Mouse (Mus musculus) neural tube, embryonic 13.5 days (tissue): ENCODE results near the gene Iglon5. TPM values are rescaled to one million over a fixed set of nuclear protein-coding genes. Genes with fewer than 3 reads are reported as not detected.

Experiments used
- ATAC-seq: fragments of 200-750 bp; cut with Nextera tagmentation; 2 replicates; pipeline ENCODE4 v1.8.0; 2017; ENCODE audit warnings: low read depth, mild to moderate bottlenecking, moderate TSS enrichment, moderate library complexity
- H3K27ac ChIP-seq: fragments of 300-500 bp; sonication (generic); replicated peaks from 2 replicates; pipeline ENCODE4 v1.5.1; 2015; ENCODE audit warnings: moderate library complexity, mild to moderate bottlenecking, inconsistent platforms
- H3K27me3 ChIP-seq: fragments of 300-500 bp; sonication (generic); 2 replicates; pipeline ENCODE4 v1.6.1; 2015; ENCODE audit warnings: mild to moderate bottlenecking, inconsistent platforms
- H3K36me3 ChIP-seq: fragments of 300-500 bp; sonication (generic); 2 replicates; pipeline ENCODE4 v1.6.1; 2015; ENCODE audit warnings: mild to moderate bottlenecking, inconsistent platforms
- H3K4me1 ChIP-seq: fragments of 300-500 bp; sonication (generic); replicated peaks from 2 replicates; pipeline ENCODE4 v1.6.1; 2015; ENCODE audit warnings: inconsistent platforms
- H3K4me2 ChIP-seq: fragments of 300-500 bp; sonication (generic); 2 replicates; pipeline ENCODE4 v1.6.1; 2015; ENCODE audit warnings: inconsistent platforms, mild to moderate bottlenecking, moderate library complexity
- H3K4me3 ChIP-seq: fragments of 300-500 bp; sonication (generic); 2 replicates; pipeline ENCODE4 v1.5.1; 2015; ENCODE audit warnings: mild to moderate bottlenecking, inconsistent platforms
- H3K9ac ChIP-seq: fragments of 300-500 bp; sonication (generic); 2 replicates; pipeline ENCODE4 v1.6.1; 2015; ENCODE audit warnings: moderate library complexity, mild to moderate bottlenecking, inconsistent platforms
- H3K9me3 ChIP-seq: fragments of 300-500 bp; sonication (generic); 2 replicates; pipeline ENCODE4 v1.6.1; 2016; ENCODE audit warnings: inconsistent platforms
- WGBS: fragments of 180-500 bp; shearing (Covaris S2); methylation state at CpG from one replicate; pipeline ENCODE4 v1.1.7; 2015; 5-methylcytosine and 5-hydroxymethylcytosine counted together
- polyA plus RNA-seq: library from polyadenylated mRNA; unstranded; fragments of >200 nt; fragmentation: Nextera tagmentation; extraction: Ambion mirVana; gene quantifications from 2 replicates; pipeline ENCODE4 v1.2.1, GENCODE M21; 2015

The Iglon5 gene
- polyA plus RNA-seq, 1 experiment from 2014 or later: 8.6 TPM

GRCm38 (mm10) chr7:43490182-43490584, 308 bp upstream of the Iglon5 start:
- peak overlapping the region; percentile 61 for H3K4me2 ChIP-seq
- WGBS: 0% methylated on average over 8 of the region's 13 CpGs
- H3K36me3 ChIP-seq: no peaks in the 10 kb centered on the region
- peak overlapping the region; percentile 72 for H3K4me3 ChIP-seq
- H3K4me1 ChIP-seq: peaks cover 19% of the 10 kb centered on the region
- H3K27ac ChIP-seq: peak overlapping the region; percentile 88
- ATAC-seq: peak; percentile 86
- H3K9me3 ChIP-seq: no peaks in the 10 kb centered on the region
- peak overlapping the region; percentile 94 for H3K9ac ChIP-seq
- peaks cover 19% of the 10 kb centered on the region for H3K27me3 ChIP-seq

DNA sequence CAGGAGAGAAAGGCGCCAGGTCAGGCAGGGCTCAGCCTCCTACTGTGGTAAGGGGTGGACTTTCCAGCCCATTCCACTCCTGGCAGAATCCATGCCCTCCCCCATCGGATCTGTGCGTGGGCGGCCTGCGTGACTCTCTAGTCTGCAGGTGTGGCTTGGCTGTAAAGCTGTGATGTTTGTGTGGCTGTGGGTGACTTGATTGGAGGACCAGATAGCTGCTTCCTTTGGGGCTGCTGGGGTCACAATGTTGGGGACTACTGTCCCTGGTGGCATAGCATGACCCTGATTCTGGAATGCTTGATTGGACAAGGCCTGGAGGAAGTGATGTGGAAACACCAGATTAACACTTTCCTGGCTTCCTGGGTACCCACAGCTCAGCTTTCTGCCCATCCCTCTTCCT, 1.2 kb downstream of the Iglon5 start:
- Histone ChIP-seq H3K9ac (peak overlapping the region; percentile 94), H3K27ac (peak overlapping the region; percentile 49; the same call in 1 of the 2 replicates), H3K4me3 (peak overlapping the region; percentile 72), H3K27me3 (peaks cover 11% of the 10 kb centered on the region; the same call in 1 of the 2 replicates), H3K4me1 (peaks cover 18% of the 10 kb centered on the region), H3K9me3 (no peaks in the 10 kb centered on the region), H3K36me3 (no peaks in the 10 kb centered on the region), H3K4me2 (peak overlapping the region; percentile 61)
- no peak for ATAC-seq
- WGBS: 44% methylated on average over 5 of the region's 5 CpGs

DNA sequence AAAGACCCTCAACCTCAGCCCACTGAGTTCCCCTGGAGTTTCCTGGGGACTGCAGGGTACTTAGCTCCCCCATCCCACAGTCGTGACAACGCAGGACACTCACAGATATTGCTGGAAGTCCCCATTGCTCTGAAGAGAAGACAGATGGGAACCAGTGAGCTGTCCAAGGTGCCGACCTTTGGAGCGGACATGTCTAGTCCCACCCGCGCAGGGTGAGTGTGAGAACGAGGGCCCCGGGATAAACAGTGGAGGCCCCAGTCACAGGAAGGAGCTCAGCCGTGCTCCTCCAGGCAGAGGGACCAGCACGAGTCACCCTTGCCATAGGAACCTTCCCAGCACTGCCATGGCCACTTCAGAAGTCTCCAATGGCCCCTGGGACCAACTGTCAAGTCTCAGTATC, 6.6 kb downstream of the Iglon5 start:
- no peak overlapping the region for H3K4me2 ChIP-seq
- H3K27ac ChIP-seq: no peak overlapping the region
- no peak overlapping the region for H3K9ac ChIP-seq
- H3K27me3 ChIP-seq: peaks cover 21% of the 10 kb centered on the region
- no peaks in the 10 kb centered on the region for H3K9me3 ChIP-seq
- H3K4me3 ChIP-seq: no peak overlapping the region
- no peak for ATAC-seq
- H3K4me1 ChIP-seq: peaks cover 37% of the 10 kb centered on the region
- 23% methylated on average over 10 of the region's 10 CpGs for WGBS
- peaks cover 8% of the 10 kb centered on the region for H3K36me3 ChIP-seq

- 30% methylated on average over 8 of the region's 8 CpGs for WGBS
- peaks cover 31% of the 10 kb centered on the region for H3K27me3 ChIP-seq
- H3K4me3 ChIP-seq: no peak overlapping the region
- peaks cover 34% of the 10 kb centered on the region for H3K4me1 ChIP-seq
- peak; percentile 80 for ATAC-seq
- H3K4me2 ChIP-seq: no peak overlapping the region
- no peaks in the 10 kb centered on the region for H3K9me3 ChIP-seq
- H3K27ac ChIP-seq: no peak overlapping the region
- peaks cover 15% of the 10 kb centered on the region for H3K36me3 ChIP-seq
- H3K9ac ChIP-seq: no peak overlapping the region
Measured at GRCm38 (mm10) chr7:43482090-43482716, 7.7 kb downstream of the Iglon5 start.

GRCm38 (mm10) chr7:43481191-43481590, 8.7 kb downstream of the Iglon5 start:
- WGBS: 73% methylated on average over 3 of the region's 3 CpGs
- Histone ChIP-seq H3K9ac (no peak overlapping the region), H3K9me3 (no peaks in the 10 kb centered on the region), H3K4me2 (no peak overlapping the region), H3K36me3 (peaks cover 19% of the 10 kb centered on the region), H3K27ac (no peak overlapping the region), H3K27me3 (peaks cover 41% of the 10 kb centered on the region), H3K4me3 (no peak overlapping the region), H3K4me1 (peaks cover 40% of the 10 kb centered on the region)
- no peak for ATAC-seq

GRCm38 (mm10) chr7:43476376-43476775, 13.5 kb downstream of the Iglon5 start:
- no peak for ATAC-seq
- 4% methylated on average over 13 of the region's 13 CpGs for WGBS

DNA sequence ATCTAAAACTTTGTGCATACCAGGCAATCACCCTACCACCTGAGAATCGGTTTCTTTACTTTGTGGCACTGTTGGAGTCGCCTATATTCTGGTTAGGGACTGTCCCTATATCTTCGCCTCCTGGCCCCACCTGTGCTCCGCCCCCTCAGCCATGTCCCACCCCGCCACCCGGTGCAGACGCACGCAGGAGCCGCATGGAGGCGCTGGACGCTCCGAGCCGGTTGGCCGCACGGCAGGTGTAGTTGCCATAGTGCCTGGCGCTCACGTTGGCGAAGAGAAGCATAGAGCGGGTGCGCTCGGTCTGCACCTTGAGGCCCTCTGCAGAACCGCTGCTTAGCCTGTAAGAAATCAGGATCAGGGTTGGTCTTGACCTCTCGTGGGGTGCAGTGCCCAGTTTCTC, 14.2 kb downstream of the Iglon5 start:
- Histone ChIP-seq H3K27ac (no peak overlapping the region), H3K27me3 (peaks cover 55% of the 10 kb centered on the region), H3K4me3 (no peak overlapping the region), H3K36me3 (peaks cover 44% of the 10 kb centered on the region), H3K9ac (no peak overlapping the region), H3K4me1 (peaks cover 12% of the 10 kb centered on the region), H3K4me2 (no peak overlapping the region), H3K9me3 (no peaks in the 10 kb centered on the region)
- 6% methylated on average over 23 of the region's 23 CpGs for WGBS
- no peak for ATAC-seq

More at GRCm38 (mm10) chr7:43476376-43476775, 13.5 kb downstream of the Iglon5 start:
- Histone ChIP-seq H3K9me3 (no peaks in the 10 kb centered on the region), H3K4me3 (no peak overlapping the region), H3K9ac (no peak overlapping the region), H3K27me3 (peaks cover 60% of the 10 kb centered on the region), H3K27ac (no peak overlapping the region), H3K4me1 (peaks cover 18% of the 10 kb centered on the region), H3K4me2 (no peak overlapping the region), H3K36me3 (peaks cover 44% of the 10 kb centered on the region)

DNA sequence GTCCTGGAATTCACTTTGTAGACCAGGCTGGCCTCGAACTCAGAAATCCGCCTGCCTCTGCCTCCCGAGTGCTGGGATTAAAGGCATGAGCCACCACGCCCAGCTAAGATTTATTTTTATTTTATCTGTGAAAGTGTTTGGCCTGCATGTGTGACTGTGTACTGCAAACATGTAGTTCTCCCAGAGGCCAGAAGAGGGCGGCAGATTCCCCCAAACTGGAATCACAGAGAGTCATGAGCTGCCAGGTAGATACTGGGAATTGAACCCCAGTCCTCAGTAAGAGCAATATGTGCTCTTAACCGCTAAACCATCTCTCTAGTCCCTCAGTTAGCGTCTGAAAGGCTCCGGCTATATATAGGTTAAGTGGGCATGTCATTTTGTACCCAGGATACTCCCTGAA, 19.5 kb downstream of the Iglon5 start:
- Histone ChIP-seq H3K9me3 (no peaks in the 10 kb centered on the region), H3K4me2 (no peak overlapping the region), H3K4me1 (peaks cover 15% of the 10 kb centered on the region), H3K36me3 (peaks cover 18% of the 10 kb centered on the region; the same call in 1 of the 2 replicates), H3K4me3 (no peak overlapping the region), H3K9ac (no peak overlapping the region), H3K27ac (no peak overlapping the region), H3K27me3 (peaks cover 36% of the 10 kb centered on the region)
- ATAC-seq: no peak
- WGBS: 33% methylated on average over 8 of the region's 8 CpGs

- 1% methylated on average over 33 of the region's 33 CpGs for WGBS
- ATAC-seq: peak; percentile 60
- Histone ChIP-seq H3K36me3 (no peaks in the 10 kb centered on the region), H3K4me3 (peak overlapping the region; percentile 44), H3K27ac (peak overlapping the region; percentile 9; the same call in 1 of the 2 replicates), H3K4me1 (peaks cover 23% of the 10 kb centered on the region), H3K4me2 (peak overlapping the region; percentile 81), H3K27me3 (peaks cover 58% of the 10 kb centered on the region), H3K9ac (peak overlapping the region; percentile 68), H3K9me3 (no peaks in the 10 kb centered on the region)
Measured at GRCm38 (mm10) chr7:43466099-43466694, 23.7 kb downstream of the Iglon5 start.

GRCm38 (mm10) chr7:43465344-43466098, 24.4 kb downstream of the Iglon5 start:
- H3K4me1 ChIP-seq: peaks cover 23% of the 10 kb centered on the region
- peak; percentile 83 for ATAC-seq
- peaks cover 58% of the 10 kb centered on the region for H3K27me3 ChIP-seq
- H3K4me3 ChIP-seq: peak overlapping the region; percentile 44
- 0 out of 2 replicates have a peak overlapping the region, but pooled peaks have one; percentile 9 for H3K27ac ChIP-seq
- H3K36me3 ChIP-seq: no peaks in the 10 kb centered on the region
- no peaks in the 10 kb centered on the region for H3K9me3 ChIP-seq
- under 1% methylated on average over 33 of the region's 33 CpGs for WGBS
- peak overlapping the region; percentile 68 for H3K9ac ChIP-seq
- peak overlapping the region; percentile 81 for H3K4me2 ChIP-seq

DNA sequence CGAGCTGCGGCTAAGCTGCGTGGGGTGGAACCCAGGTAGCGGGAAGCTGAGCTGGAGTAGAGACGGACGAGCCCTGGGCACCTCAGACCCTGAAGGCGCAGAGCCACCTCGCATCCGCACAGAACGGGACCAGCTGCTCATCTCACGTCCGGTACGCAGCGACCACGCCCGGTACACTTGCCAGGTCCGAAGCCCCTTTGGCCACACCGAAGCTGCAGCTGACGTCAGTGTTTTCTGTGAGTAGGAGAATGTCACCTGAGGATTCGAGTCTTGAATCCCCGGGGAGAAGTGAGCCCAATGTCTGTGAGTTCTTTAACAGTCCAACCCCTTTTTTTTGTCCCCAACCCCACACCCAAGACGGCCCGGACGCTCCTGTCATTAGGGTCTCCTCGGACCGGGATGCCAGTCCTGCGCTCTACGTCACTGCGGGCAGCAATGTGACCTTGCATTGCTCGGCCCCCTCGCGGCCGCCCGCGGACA, 25.0 kb downstream of the Iglon5 start:
- H3K9ac ChIP-seq: peak overlapping the region; percentile 68
- H3K27ac ChIP-seq: no peak overlapping the region
- ATAC-seq: peak; percentile 28
- H3K4me3 ChIP-seq: peak overlapping the region; percentile 44
- peaks cover 23% of the 10 kb centered on the region for H3K4me1 ChIP-seq
- WGBS: 6% methylated on average over 35 of the region's 35 CpGs
- H3K9me3 ChIP-seq: no peaks in the 10 kb centered on the region
- H3K4me2 ChIP-seq: peak overlapping the region; percentile 81
- H3K27me3 ChIP-seq: peaks cover 58% of the 10 kb centered on the region
- H3K36me3 ChIP-seq: no peaks in the 10 kb centered on the region

- no peak overlapping the region for H3K27ac ChIP-seq
- no peak for ATAC-seq
Measured at GRCm38 (mm10) chr7:43463976-43464375, 25.9 kb downstream of the Iglon5 start.

More at GRCm38 (mm10) chr7:43463976-43464375, 25.9 kb downstream of the Iglon5 start:
- Histone ChIP-seq H3K36me3 (no peaks in the 10 kb centered on the region), H3K4me2 (no peak overlapping the region), H3K4me3 (no peak overlapping the region), H3K9me3 (no peaks in the 10 kb centered on the region), H3K4me1 (peaks cover 23% of the 10 kb centered on the region), H3K9ac (no peak overlapping the region), H3K27me3 (peaks cover 58% of the 10 kb centered on the region)
- WGBS: 86% methylated on average over 7 of the region's 7 CpGs
